Mouse (Mus musculus) brown adipose tissue, adult 24 weeks (tissue): ENCODE measurements around the gene Smtnl1. TPM values are rescaled to one million over a fixed set of nuclear protein-coding genes. Genes with fewer than 3 reads are reported as not detected.
A peak's percentile ranks its signal among the peaks of the same experiment; 100 is the strongest.
"Not testable (repeated sequence)": the region's sequence is repeated elsewhere in the genome, so short reads cannot be mapped to it uniquely, and the experiment has no call there.

ENCODE experiments used
- H3K27ac ChIP-seq: fragments of 200-500 bp; replicated peaks from 2 replicates; pipeline ENCODE4 v1.5.1; 2012; ENCODE audit warnings: low read depth, mild to moderate bottlenecking, low read length
- H3K4me1 ChIP-seq: fragments of 200-500 bp; 2 replicates; pipeline ENCODE4 v1.6.1; 2012; ENCODE audit warnings: low read length, mixed read lengths; ENCODE audit not compliant: control insufficient read depth, insufficient read depth, insufficient read length
- H3K4me3 ChIP-seq: fragments of 200-500 bp; 2 replicates; pipeline ENCODE4 v1.5.1; 2012; ENCODE audit warnings: low read depth, mild to moderate bottlenecking, low read length, moderate library complexity; ENCODE audit not compliant: insufficient read depth
- polyA plus RNA-seq: library from polyadenylated mRNA; stranded (reverse); fragments of >200 nt; gene quantifications from 2 replicates; pipeline ENCODE4 v1.2.4, GENCODE M21; 2012; ENCODE audit not compliant: missing spikeins, insufficient read depth, insufficient read length

Gene Smtnl1
- polyA plus RNA-seq, 1 experiment, result 2.7 TPM

GRCm38 (mm10) chr2:84819861-84820260 lies 2.6 kb downstream of the Smtnl1 start:
- Histone ChIP-seq H3K4me1 (no peaks in the 10 kb centered on the region), H3K4me3 (no peak overlapping the region), H3K27ac (no peak overlapping the region)

DNA sequence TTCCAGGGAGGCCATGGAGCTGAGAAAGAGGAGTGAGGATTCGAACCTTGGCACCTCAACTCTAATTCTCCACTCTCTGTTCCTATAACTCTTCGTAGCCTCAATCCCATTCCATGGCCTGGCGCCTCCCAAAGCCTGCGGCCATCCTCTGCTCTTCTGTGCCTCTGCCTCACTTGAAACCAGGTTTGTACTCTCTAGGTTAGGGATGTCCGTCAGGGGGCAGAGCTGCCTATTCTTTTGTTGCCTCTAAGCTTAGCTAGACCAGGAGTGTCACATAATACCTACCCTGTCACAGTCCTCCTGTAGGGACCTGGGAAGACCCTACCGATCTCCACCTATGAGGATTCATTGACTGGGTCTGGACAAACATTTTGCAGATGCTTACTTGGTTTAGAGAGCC lies 9.8 kb downstream of the Smtnl1 start:
- H3K4me1 ChIP-seq, result peaks cover 5% of the 10 kb centered on the region; the same call in 1 of the 2 replicates
- no peak overlapping the region for H3K27ac ChIP-seq
- H3K4me3 ChIP-seq, result no peak overlapping the region

DNA sequence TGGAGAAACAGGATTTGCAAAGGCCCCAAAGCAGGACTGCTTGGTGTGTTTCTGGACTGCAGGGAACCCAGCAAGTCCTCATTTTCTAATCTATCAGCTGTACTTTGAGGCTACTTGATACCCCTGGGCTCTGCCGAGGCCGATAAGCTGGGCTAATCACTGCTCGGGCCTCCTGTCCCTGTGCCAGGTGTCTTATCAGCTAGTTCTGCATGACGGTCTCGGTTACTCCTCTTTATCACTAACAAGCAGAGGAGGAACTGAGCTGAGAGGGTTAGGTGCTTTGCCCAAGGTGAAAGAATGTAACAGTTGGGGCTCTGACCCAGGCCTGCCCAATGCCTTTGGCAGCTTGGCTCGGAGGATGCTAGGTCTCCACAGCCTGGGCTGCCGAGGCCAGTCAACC lies 10.6 kb downstream of the Smtnl1 start:
- Histone ChIP-seq H3K4me3 (no peak overlapping the region), H3K4me1 (peaks cover 5% of the 10 kb centered on the region; the same call in 1 of the 2 replicates), H3K27ac (no peak overlapping the region)

DNA sequence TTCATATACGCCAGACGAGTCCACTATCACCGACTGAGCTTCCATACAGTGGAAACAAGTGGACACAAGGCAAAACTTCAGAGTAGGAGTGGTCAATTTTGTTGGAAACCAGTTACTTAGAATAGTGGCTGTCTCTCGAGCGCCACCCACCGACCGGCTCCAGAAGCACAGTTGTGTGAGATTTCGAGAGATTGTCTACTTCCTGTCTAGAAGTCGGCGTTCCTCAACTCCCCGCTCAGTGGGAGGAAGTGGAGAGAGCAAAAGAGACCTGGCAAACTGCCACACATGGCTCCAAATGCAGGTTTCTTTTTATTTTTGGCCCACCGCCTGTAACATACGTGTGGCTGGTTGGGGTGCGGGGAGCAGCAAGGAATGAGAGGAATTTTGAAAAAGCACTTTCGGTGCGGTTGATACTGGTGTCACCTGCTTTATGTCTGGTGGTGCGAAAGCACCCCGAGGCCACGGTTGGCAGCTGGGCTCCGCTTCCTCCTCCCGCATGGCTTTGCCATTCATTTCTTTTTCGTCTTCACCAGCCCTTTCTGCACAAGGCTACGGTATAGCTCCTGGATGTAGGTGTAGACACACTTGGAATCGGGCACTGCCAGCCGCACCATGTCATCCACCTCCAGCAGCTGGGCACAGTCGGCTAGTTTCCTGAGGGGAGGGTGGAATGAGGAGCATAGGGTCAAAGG lies 11.4 kb downstream of the Smtnl1 start:
- Histone ChIP-seq H3K4me1 (peaks cover 5% of the 10 kb centered on the region; the same call in 1 of the 2 replicates), H3K27ac (no peak overlapping the region), H3K4me3 (peak overlapping the region; percentile 57)

DNA sequence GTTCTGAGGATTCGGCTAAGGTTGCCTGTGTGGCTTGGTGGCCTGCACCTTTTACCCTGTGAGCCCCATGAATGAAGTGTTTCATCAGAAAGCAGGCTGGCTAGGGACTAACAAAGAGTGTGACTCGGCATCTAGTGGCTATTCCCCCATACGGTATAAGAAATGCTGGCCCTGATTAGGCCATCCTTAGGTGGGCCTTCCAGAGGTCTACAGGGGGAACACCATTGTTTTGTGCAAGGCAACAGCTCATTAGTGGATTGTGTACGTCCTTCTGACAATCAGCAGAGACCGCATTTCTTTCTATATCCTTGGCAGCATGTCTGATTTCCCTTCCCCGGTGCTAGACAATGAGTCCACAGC lies 11.9 kb downstream of the Smtnl1 start:
- H3K4me3 ChIP-seq, result no peak overlapping the region
- H3K27ac ChIP-seq, result no peak overlapping the region

GRCm38 (mm10) chr2:84809330-84809729 lies 13.1 kb downstream of the Smtnl1 start:
- H3K4me1 ChIP-seq, result peaks cover 5% of the 10 kb centered on the region; the same call in 1 of the 2 replicates
- no peak overlapping the region for H3K4me3 ChIP-seq
- H3K27ac ChIP-seq, result no peak overlapping the region

More for the DNA sequence above, 11.9 kb downstream of the Smtnl1 start:
- peaks cover 5% of the 10 kb centered on the region; the same call in 1 of the 2 replicates for H3K4me1 ChIP-seq

- H3K4me1 ChIP-seq, result peaks cover 5% of the 10 kb centered on the region; the same call in 1 of the 2 replicates
- H3K4me3 ChIP-seq, result no peak overlapping the region
- no peak overlapping the region for H3K27ac ChIP-seq
Observed at GRCm38 (mm10) chr2:84806546-84806945, 15.9 kb downstream of the Smtnl1 start.

- Histone ChIP-seq H3K4me1 (no peaks in the 10 kb centered on the region), H3K4me3 (no peak overlapping the region), H3K27ac (no peak overlapping the region)
Observed at GRCm38 (mm10) chr2:84803963-84804362, 18.5 kb downstream of the Smtnl1 start.

- H3K27ac ChIP-seq, H3K4me3 ChIP-seq, H3K4me1 ChIP-seq: not testable (repeated sequence)
Observed at GRCm38 (mm10) chr2:84801223-84801622, 21.2 kb downstream of the Smtnl1 start.

- H3K27ac ChIP-seq, result 0 out of 2 replicates have a peak overlapping the region, but pooled peaks have one; percentile 38
- no peaks in the 10 kb centered on the region for H3K4me1 ChIP-seq
- 0 out of 2 replicates have a peak overlapping the region, but pooled peaks have one; percentile 16 for H3K4me3 ChIP-seq
Observed at GRCm38 (mm10) chr2:84800304-84800703, 22.1 kb downstream of the Smtnl1 start.

- H3K4me3 ChIP-seq, result peak overlapping the region; percentile 73
- H3K4me1 ChIP-seq, result no peaks in the 10 kb centered on the region
- peak overlapping the region; percentile 67 for H3K27ac ChIP-seq
Observed at GRCm38 (mm10) chr2:84799041-84799561, 23.4 kb downstream of the Smtnl1 start.

DNA sequence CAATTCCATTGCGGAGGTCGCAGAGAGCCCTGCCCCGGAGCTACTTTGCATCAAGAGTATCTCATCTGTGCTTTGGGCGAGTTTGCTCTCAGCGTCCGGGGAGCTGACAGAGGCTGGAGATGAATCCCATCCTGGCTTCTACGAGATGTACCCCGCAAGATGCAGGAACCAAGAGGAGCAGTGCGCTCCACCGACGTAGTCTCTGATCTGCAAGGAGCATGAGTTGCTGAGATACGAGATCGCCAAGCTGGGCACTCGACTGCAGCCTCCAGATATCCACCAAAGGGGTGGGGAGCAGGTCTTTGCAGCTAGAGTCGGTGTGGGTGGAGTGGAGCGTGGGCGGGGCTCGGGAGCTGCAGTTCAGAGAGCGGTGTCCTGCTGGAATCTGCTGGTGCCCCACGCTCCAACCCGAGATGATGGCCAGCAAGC lies 23.9 kb downstream of the Smtnl1 start, which contains the start of gene Ube2l6:
TSS of gene Ube2l6 (plus strand) at position 336 of the 429 bp plus-strand sequence.
- H3K27ac ChIP-seq, result peak within 1 kb of the TSS; percentile 67
- H3K4me3 ChIP-seq, result peak within 1 kb of the TSS; percentile 73
- H3K4me1 ChIP-seq, result no peaks in the 10 kb centered on the region

GRCm38 (mm10) chr2:84797833-84798492 lies 24.5 kb downstream of the Smtnl1 start:
- H3K27ac ChIP-seq, result no peak overlapping the region
- no peaks in the 10 kb centered on the region for H3K4me1 ChIP-seq
- H3K4me3 ChIP-seq, result peak overlapping the region; percentile 73

- no peaks in the 10 kb centered on the region; the same call in 1 of the 2 replicates for H3K4me1 ChIP-seq
- H3K4me3 ChIP-seq, result no peak overlapping the region
- H3K27ac ChIP-seq, result no peak overlapping the region
Observed at GRCm38 (mm10) chr2:84793871-84794270, 28.6 kb downstream of the Smtnl1 start.

DNA sequence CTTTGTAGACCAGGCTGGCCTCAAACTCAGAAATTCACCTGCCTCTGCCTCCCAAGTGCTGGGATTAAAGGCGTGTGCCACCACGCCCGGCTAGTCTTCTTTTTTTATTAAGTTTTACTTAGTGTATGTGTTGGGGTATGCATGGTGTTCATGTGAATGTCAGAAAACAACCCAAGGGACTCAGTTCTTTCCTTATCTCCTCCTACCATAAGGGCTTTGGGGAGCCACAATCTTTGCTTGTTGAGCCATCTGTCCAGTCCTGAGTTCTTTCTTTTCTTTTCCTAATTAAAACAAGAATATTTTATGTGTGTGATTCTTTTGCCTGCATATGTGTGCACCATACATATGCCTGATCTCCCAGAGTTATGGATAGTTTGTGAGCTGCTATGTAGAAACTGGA lies 29.3 kb downstream of the Smtnl1 start:
- H3K27ac ChIP-seq, result no peak overlapping the region
- no peak overlapping the region for H3K4me3 ChIP-seq
- no peaks in the 10 kb centered on the region; the same call in 1 of the 2 replicates for H3K4me1 ChIP-seq
